Mouse (Mus musculus): ENCODE measurements around the gene Serp2. TPM values are rescaled to one million over a fixed set of nuclear protein-coding genes. Genes with fewer than 3 reads are reported as not detected.
A peak's percentile ranks its signal among the peaks of the same experiment; 100 is the strongest.

Serp2 gene
- total RNA-seq, 1 experiment from 2014 or later, result not detected

GRCm38 (mm10) chr14:76531027-76531660, 25.5 kb downstream of the Serp2 start:
- ATAC-seq (replicated peaks; ENCODE audit: low read depth, poor library complexity, severe bottlenecking), result no peak

GRCm38 (mm10) chr14:76528641-76529040, 28.0 kb downstream of the Serp2 start:
- no peak for ATAC-seq (replicated peaks; ENCODE audit: low read depth, poor library complexity, severe bottlenecking)

- ATAC-seq (replicated peaks; ENCODE audit: low read depth, poor library complexity, severe bottlenecking), result no peak
These were observed 28.9 kb downstream of the Serp2 start for GRCm38 (mm10) chr14:76527758-76528313.

- no peak for ATAC-seq (replicated peaks; ENCODE audit: low read depth, poor library complexity, severe bottlenecking)
These were observed 29.5 kb downstream of the Serp2 start for GRCm38 (mm10) chr14:76527030-76527719.

GRCm38 (mm10) chr14:76526467-76526866, 30.2 kb downstream of the Serp2 start:
- no peak for ATAC-seq (replicated peaks; ENCODE audit: low read depth, poor library complexity, severe bottlenecking)

GRCm38 (mm10) chr14:76523344-76523743, 33.3 kb downstream of the Serp2 start:
- ATAC-seq (replicated peaks; ENCODE audit: low read depth, poor library complexity, severe bottlenecking), result no peak

GRCm38 (mm10) chr14:76521308-76521707, 35.4 kb downstream of the Serp2 start:
- no peak for ATAC-seq (replicated peaks; ENCODE audit: low read depth, poor library complexity, severe bottlenecking)

- ATAC-seq (replicated peaks; ENCODE audit: low read depth, poor library complexity, severe bottlenecking), result no peak; the same call in 1 of the 2 replicates
These were observed 36.1 kb downstream of the Serp2 start for GRCm38 (mm10) chr14:76520606-76521005.

- no peak for ATAC-seq (replicated peaks; ENCODE audit: low read depth, poor library complexity, severe bottlenecking)
These were observed 38.5 kb downstream of the Serp2 start for GRCm38 (mm10) chr14:76518217-76518616.

GRCm38 (mm10) chr14:76515620-76516019, 41.1 kb downstream of the Serp2 start:
- ATAC-seq (replicated peaks; ENCODE audit: low read depth, poor library complexity, severe bottlenecking), result no peak

GRCm38 (mm10) chr14:76514050-76514585, 42.6 kb downstream of the Serp2 start:
- ATAC-seq (replicated peaks; ENCODE audit: low read depth, poor library complexity, severe bottlenecking), result no peak

- no peak; the same call in 1 of the 2 replicates for ATAC-seq (replicated peaks; ENCODE audit: low read depth, poor library complexity, severe bottlenecking)
These were observed 43.2 kb downstream of the Serp2 start for GRCm38 (mm10) chr14:76513395-76514049.

- ATAC-seq (replicated peaks; ENCODE audit: low read depth, poor library complexity, severe bottlenecking), result no peak
These were observed 44.7 kb downstream of the Serp2 start for GRCm38 (mm10) chr14:76511971-76512370.

- ATAC-seq (replicated peaks; ENCODE audit: low read depth, poor library complexity, severe bottlenecking), result no peak
These were observed 48.0 kb downstream of the Serp2 start for GRCm38 (mm10) chr14:76508701-76509100.

- ATAC-seq (replicated peaks; ENCODE audit: low read depth, poor library complexity, severe bottlenecking), result no peak
These were observed 48.7 kb downstream of the Serp2 start for GRCm38 (mm10) chr14:76507804-76508500.

- no peak for ATAC-seq (replicated peaks; ENCODE audit: low read depth, poor library complexity, severe bottlenecking)
These were observed 49.3 kb downstream of the Serp2 start for GRCm38 (mm10) chr14:76507357-76507756.

GRCm38 (mm10) chr14:76506425-76507205, 50.1 kb downstream of the Serp2 start:
- no peak for ATAC-seq (replicated peaks; ENCODE audit: low read depth, poor library complexity, severe bottlenecking)

- ATAC-seq (replicated peaks; ENCODE audit: low read depth, poor library complexity, severe bottlenecking), result peak; percentile 55
These were observed 51.1 kb downstream of the Serp2 start for GRCm38 (mm10) chr14:76505439-76506220.

- ATAC-seq (replicated peaks; ENCODE audit: low read depth, poor library complexity, severe bottlenecking), result no peak
These were observed 51.6 kb downstream of the Serp2 start for GRCm38 (mm10) chr14:76505101-76505438.
